Mouse (Mus musculus): ENCODE results near the gene Smim1.

Gene Smim1

GRCm38 (mm10) chr4:154025641-154026440 lies at the start of gene Smim1:
Gene Smim1, minus strand, starts transcription at chr4:154026230.
- DNase-seq = peak; percentile 67 to 82

- DNase-seq = no peak
These were observed 45.9 kb upstream of the Smim1 start for GRCm38 (mm10) chr4:154071941-154072340.

- no peak for DNase-seq
These were observed 45.5 kb upstream of the Smim1 start for GRCm38 (mm10) chr4:154071521-154071920.

- peak; percentile 81 to 83 for DNase-seq
These were observed 44.9 kb upstream of the Smim1 start for GRCm38 (mm10) chr4:154070896-154071295.

- peak; percentile 59 to 63 for DNase-seq
These were observed 39.1 kb upstream of the Smim1 start for GRCm38 (mm10) chr4:154064827-154065773.

- DNase-seq = no peak
These were observed 31.7 kb upstream of the Smim1 start for GRCm38 (mm10) chr4:154057696-154058095.

GRCm38 (mm10) chr4:154056661-154057060 lies 30.6 kb upstream of the Smim1 start:
- DNase-seq = no peak

- no peak for DNase-seq
These were observed 30.0 kb upstream of the Smim1 start for GRCm38 (mm10) chr4:154056046-154056445.

- no peak for DNase-seq
These were observed 29.5 kb upstream of the Smim1 start for GRCm38 (mm10) chr4:154055482-154055881.

GRCm38 (mm10) chr4:154053065-154053464 lies 27.0 kb upstream of the Smim1 start:
- no peak for DNase-seq

GRCm38 (mm10) chr4:154051401-154051800 lies 25.4 kb upstream of the Smim1 start:
- no peak for DNase-seq

- no peak for DNase-seq
These were observed 19.8 kb upstream of the Smim1 start for GRCm38 (mm10) chr4:154045837-154046236.

GRCm38 (mm10) chr4:154042577-154042976 lies 16.5 kb upstream of the Smim1 start, which contains the start of gene Ccdc27:
Gene Ccdc27, minus strand, starts transcription at chr4:154042677.
- no peak for DNase-seq

GRCm38 (mm10) chr4:154037123-154037522 lies 11.1 kb upstream of the Smim1 start:
- DNase-seq = no peak

- peak in 1 of 2 experiments; percentile 43 for DNase-seq
These were observed 2.6 kb upstream of the Smim1 start for GRCm38 (mm10) chr4:154028646-154029045.

- DNase-seq = no peak
These were observed 2.0 kb upstream of the Smim1 start for GRCm38 (mm10) chr4:154028066-154028465.

- DNase-seq = no peak
These were observed 371 bp upstream of the Smim1 start for GRCm38 (mm10) chr4:154026441-154026761.

- no peak for DNase-seq
These were observed 1.1 kb downstream of the Smim1 start for GRCm38 (mm10) chr4:154024729-154025521.

GRCm38 (mm10) chr4:154023754-154024601 lies 2.1 kb downstream of the Smim1 start:
- no peak for DNase-seq

- peak in 1 of 2 experiments; percentile 31 for DNase-seq
These were observed 3.2 kb downstream of the Smim1 start for GRCm38 (mm10) chr4:154022844-154023243.

GRCm38 (mm10) chr4:154022407-154022806 lies 3.6 kb downstream of the Smim1 start:
- DNase-seq = peak; percentile 26 to 39

- DNase-seq = peak in 1 of 2 experiments; percentile 42
These were observed 4.6 kb downstream of the Smim1 start for GRCm38 (mm10) chr4:154021432-154021831.

All from cerebellum, postnatal 14 days (tissue).